Mouse (Mus musculus) frontal cortex, postnatal 14 days (tissue): ENCODE measurements around the gene Atpaf1.
A peak's percentile ranks its signal among the peaks of the same experiment; 100 is the strongest.

Experiments used
- DNase-seq, 2 experiments: peaks; one replicate each; pipeline ENCODE4 v3.0.0; 2022; ENCODE audit warnings: low spot score in 2 of 2

The Atpaf1 gene

DNA sequence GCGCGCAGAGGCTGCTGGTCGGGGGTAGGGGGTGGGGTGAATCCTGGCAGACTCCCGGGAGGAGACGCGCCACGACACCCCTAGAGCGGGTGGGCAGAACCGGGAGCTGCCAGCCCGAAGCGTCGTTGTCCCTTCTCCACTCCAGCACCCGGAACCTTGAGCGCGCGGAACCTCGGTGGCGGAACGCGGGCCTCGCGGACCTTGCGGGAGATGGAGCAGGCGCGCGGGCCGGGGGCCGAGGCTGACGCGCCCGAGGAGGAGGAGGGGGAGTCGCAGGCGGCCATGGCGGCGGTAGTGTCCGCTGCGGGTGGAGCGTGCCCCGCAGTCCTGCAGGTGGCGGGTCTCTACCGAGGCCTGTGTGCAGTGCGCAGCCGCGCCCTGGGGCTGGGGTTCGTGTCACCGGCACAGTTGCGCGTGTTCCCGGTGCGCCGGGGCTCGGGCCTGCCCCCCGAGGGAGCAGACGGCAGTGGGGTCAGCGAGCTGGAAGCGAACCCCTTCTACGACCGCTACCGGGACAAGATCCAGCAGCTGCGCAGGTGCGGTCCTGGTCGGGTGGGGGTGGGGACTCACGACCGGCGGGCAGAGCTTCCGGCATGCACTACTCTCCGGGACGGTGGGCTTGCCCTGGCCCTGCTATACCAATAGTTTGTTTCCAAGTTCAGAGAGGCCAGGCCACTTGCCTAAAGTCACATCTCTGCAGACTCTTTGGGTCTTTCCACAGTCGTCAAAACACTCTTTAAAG, at the start of gene Atpaf1:
Atpaf1 (plus strand) TSS at position 44 of the 742 bp plus-strand sequence.
- peak; percentile 64 to 71 for DNase-seq

GRCm38 (mm10) chr4:115734867-115735266, 49.7 kb upstream of the Atpaf1 start:
- no peak for DNase-seq

DNA sequence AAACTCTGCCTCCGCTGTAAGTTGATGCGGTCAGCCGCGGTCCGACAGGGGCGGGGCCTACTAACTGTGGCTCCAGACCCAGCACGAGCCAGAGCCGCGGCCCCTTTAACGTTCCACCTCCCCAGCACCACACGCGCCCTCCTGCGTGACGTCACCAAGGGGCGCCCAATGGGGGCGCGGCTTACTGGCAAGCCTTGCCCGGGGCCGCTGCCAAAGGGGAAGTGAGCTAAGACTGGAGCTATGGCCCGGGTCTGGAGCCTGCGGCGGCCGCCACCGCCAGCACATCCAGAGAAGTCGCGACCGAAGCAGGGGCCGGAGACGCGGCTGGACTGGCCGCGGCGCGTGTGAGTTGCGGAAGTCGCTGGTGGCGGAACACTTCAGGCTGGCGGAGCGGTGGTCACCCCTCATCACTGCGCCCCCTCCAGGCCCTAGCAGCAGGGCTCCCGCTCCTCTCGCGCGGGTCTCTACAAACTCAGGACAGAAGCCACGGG, 47.0 kb upstream of the Atpaf1 start, which contains the start of gene Efcab14:
Efcab14 (plus strand) TSS at position 194 of the 491 bp plus-strand sequence.
- DNase-seq, result peak; percentile 91 to 95

- DNase-seq, result no peak
Observed at GRCm38 (mm10) chr4:115738481-115738985, 46.1 kb upstream of the Atpaf1 start.

DNA sequence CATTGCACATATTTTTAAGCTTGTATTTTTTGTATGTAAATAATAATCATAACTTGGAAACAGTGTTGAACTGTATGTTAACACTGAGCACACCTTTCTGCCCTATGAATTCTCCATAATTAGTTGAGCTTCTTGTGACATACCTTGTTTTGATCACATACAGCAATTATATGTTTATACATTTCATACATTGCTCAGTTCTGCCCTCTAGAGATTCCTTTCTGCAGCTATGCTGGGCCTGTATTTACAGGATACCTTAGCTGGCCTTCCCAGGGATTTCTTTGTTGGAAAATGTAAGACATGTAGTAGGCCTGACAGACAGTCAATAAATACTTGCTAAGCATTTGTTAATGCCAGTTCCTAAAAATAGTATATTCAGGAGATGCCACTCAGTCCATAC, 42.0 kb upstream of the Atpaf1 start:
- DNase-seq, result no peak

GRCm38 (mm10) chr4:115743096-115743495, 41.5 kb upstream of the Atpaf1 start:
- DNase-seq, result no peak

DNA sequence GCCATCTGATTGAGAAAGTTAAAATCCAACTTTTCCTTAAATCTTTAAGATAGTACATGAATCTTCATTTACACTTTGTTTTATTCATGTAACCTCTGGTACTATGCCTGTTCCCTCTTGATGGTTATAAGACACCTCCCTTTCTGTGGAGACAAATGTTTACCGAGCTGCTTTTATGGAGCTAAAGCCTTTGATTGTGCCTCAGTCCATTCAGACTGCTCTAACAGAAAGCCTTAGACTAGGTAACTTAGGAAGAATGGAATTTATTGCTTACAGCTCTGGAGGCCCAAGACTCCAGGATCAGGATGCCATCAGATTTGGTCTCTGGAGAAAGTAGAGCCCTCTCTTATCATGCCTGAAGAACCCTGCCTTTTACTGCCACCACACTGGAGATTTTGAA, 36.4 kb upstream of the Atpaf1 start:
- DNase-seq, result no peak

GRCm38 (mm10) chr4:115749336-115749735, 35.3 kb upstream of the Atpaf1 start:
- no peak for DNase-seq

DNA sequence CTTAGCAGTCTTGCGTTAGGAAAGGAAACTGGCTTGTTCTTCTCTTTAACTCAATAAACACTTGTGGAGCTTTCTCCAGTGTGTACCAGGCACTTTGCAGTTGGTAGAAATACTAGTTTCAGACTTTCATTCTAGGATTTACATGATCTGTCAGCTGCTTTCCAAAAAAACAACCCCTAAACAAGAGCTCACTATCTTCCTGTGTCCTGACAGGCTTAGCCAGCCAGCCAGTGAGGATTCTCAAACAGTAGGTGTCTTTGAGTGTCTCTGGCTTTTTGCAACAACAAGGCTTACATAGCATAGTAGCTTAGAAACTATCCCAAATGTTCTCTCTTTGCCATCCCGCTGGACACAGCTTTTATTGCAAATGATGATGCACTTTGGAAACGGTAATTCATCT, 30.5 kb upstream of the Atpaf1 start:
- DNase-seq, result no peak

DNA sequence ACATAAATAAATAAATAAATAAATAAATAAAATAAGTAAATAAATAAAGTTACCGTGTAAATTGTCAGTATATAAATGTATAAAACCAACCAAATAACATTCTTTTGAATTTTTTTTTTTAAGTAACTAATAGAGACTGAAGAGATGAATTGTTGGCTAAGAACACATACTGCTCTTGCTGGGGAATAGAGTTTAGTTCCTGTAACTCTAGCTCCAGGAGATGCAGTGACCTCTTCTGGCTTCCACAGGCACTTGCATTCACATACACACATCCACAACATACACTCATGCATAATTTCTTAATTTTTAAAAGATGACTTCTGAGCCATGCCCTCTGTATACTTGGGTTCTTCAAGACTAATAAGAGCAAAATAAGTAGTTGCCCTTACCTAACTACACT, 29.8 kb upstream of the Atpaf1 start:
- no peak for DNase-seq

GRCm38 (mm10) chr4:115761206-115761605, 23.4 kb upstream of the Atpaf1 start:
- DNase-seq, result no peak

GRCm38 (mm10) chr4:115764581-115764980, 20.0 kb upstream of the Atpaf1 start:
- DNase-seq, result no peak

DNA sequence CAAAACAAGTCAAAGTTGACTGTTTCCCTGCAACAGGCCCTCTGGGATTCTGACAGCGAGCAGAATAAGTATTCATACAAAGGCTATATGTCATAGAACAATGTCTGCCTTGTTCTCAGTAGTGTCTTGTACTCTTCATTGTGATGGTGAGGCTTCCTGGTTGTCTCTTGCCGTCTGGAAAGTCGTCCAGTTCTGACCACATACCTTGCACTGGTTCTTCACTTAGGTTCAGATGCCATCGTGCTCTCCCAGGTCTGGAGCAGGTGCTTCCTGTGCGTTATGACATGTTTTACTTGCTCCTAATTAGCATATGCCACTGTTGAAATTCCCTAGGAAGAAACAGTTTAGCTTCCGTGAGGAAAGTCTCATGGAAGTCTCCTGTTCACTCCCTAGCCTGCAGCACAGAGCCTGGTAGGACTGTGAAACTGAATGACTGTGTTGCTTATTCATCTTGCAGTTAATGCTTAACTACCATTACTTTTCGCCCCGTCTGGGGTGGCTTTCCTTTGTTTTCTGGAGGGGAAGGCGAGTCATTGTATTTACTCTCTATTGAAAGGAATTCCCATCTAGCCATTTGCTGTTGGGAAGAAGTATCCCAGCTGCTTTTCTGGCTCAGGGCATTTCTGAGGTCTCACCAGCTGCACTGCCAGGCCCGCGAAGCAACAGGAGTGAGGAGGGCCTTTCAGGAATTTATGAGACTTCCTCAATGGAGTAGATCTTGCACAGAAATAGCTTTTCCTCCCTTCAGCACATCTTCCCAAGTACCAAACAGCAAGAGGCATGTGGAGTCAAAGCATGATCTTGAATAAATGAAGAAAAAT, 16.8 kb upstream of the Atpaf1 start:
- DNase-seq, result no peak

DNA sequence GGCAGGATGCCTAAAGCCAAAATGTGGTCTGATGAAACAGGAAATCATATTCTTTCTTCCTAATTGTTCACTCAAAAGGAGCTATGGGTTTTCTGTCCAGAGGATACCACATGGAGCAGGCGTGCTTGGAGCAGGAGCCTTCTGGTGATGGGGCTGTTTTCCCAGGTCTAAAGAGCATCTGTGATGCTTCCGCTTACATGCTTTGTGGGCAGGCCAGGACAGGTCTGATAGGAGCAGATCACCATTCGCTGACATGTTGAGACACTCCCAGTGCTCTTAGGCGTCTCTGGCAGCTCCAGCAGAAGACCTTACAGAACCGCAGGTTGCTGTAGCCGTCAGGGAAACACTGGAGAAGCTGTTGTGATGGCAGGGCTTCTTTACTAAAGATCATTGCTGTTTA, 9.6 kb upstream of the Atpaf1 start:
- DNase-seq, result no peak

- no peak for DNase-seq
Observed at GRCm38 (mm10) chr4:115777627-115778026, 7.0 kb upstream of the Atpaf1 start.

GRCm38 (mm10) chr4:115780269-115780668, 4.3 kb upstream of the Atpaf1 start:
- no peak for DNase-seq

- no peak for DNase-seq
Observed at GRCm38 (mm10) chr4:115780918-115781317, 3.7 kb upstream of the Atpaf1 start, which contains the start of gene Tex38. Gene Tex38, minus strand, starts transcription at chr4:115781018.

- DNase-seq, result no peak
Observed at GRCm38 (mm10) chr4:115782026-115782805, 2.4 kb upstream of the Atpaf1 start.

GRCm38 (mm10) chr4:115785511-115786034, 961 bp downstream of the Atpaf1 start:
- no peak for DNase-seq

DNA sequence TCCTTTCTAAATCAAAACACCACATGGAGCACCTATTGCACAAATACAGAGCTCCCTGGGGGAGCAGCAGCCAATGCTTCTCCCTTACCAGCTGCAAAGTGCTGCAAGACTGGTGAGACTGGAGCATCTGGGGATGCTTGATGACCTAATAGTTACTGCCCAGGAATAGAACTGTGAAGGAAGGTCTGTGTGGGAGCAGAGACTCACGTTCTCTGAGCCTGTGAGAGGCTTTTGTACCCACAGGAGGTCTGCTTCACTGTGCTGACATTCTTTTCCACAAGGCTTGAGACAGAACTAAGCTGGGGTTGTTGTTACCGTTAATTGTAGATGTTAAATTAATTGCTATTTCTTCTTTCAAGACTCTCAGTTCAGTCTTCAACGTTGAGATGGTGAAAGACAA, 6.3 kb downstream of the Atpaf1 start:
- DNase-seq, result no peak

- no peak for DNase-seq
Observed at GRCm38 (mm10) chr4:115795360-115795759, 10.7 kb downstream of the Atpaf1 start.
